Comparison of ENCODE assay signal across 11 mouse cellular contexts in the genomic region with DNA sequence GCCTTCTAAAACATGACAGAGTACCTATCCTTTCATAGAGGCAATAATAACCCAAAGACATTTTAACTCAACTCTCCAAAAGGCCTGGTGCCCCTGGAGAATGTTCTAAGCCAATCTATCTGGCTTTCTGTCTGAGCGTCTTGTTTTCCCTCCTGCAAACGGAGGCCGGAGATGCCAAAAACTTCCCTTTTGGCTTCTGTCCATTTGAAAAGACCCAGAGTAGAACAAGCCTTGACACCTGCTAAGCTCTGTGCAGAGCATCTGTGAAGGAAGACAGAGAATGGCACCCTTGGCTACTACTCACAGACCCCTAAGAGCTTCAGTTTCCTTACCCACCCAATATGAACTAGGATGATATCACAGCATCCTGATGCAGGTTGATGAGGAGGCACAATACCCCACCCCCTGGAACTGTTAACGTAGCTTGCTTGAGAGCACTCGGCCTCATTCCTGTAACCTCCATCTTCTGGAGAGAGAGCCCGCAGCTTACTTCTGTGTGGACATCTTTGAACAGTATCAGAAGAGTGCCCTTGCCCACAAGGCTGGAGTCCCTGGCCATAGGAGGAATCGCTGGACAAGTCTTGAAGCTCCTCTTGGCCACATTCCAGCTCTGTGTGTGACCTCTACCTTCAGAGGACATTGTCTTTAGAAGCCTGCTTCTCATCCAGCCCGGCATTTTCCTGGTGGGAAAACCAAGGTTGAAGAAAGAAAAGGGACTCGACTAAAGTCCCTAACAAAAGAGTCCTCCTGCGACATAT. TPM values are rescaled to one million over a fixed set of nuclear protein-coding genes. Genes with fewer than 3 reads are reported as not detected.
DNase-seq lines count a peak whose midpoint lies in the region; ATAC-seq and TF ChIP-seq lines count a peak whose summit lies in the region.
"Had no signal": no experiment of that assay in that cellular context is flagged by ENCODE, and none has a peak within 500 bp of the region (broad histone marks: within the 10 kb centered on the region; RNA-seq: fewer than 3 reads in every experiment).

No protein-coding gene starts in this region.

- no peak for TF ChIP-seq EP300 in heart, adult 2 months (IDR thresholded peaks at IDR 0.05; ENCODE audit: insufficient read depth, low read depth, low read length)
- no peak for TF ChIP-seq EP300 in liver, postnatal 0 days (IDR thresholded peaks at IDR 0.05; ENCODE audit: low read depth)

- H3K36me3 ChIP-seq in heart, adult 2 months (ENCODE audit: control insufficient read depth, insufficient read depth, low read length), result peaks cover 13% of the 10 kb centered on the region
- no peaks in the 10 kb centered on the region for H3K36me3 ChIP-seq in liver, postnatal 0 days (replicated peaks; ENCODE audit: insufficient read depth, low read length)
- no peaks in the 10 kb centered on the region for H3K36me3 ChIP-seq in liver, embryonic 11.5 days (ENCODE audit: control insufficient read depth, insufficient read depth, low read length)
- H3K36me3 ChIP-seq in forebrain, embryonic 15.5 days, result no peaks in the 10 kb centered on the region
- H3K36me3 ChIP-seq in limb, embryonic 10.5 days, result no peaks in the 10 kb centered on the region

- no peak overlapping the region for H3K4me2 ChIP-seq in liver, postnatal 0 days (ENCODE audit: low read depth, low read length)
- H3K4me2 ChIP-seq in liver, embryonic 11.5 days, result no peak overlapping the region
- no peak overlapping the region for H3K4me2 ChIP-seq in forebrain, embryonic 15.5 days (replicated peaks)
- H3K4me2 ChIP-seq: lung, embryonic 14.5 days had no signal

- peaks cover 70% of the 10 kb centered on the region for H3K4me1 ChIP-seq in heart, adult 2 months (ENCODE audit: control insufficient read depth, insufficient read depth, low read length)
- peaks cover 86% of the 10 kb centered on the region for H3K4me1 ChIP-seq in liver, postnatal 0 days (ENCODE audit: insufficient read depth)
- peaks cover 92% of the 10 kb centered on the region for H3K4me1 ChIP-seq in liver, embryonic 11.5 days (replicated peaks; ENCODE audit: control insufficient read depth, insufficient read depth, low read length)
- peaks cover 96% of the 10 kb centered on the region for H3K4me1 ChIP-seq in forebrain, embryonic 15.5 days
- peaks cover 100% of the 10 kb centered on the region for H3K4me1 ChIP-seq in limb, embryonic 10.5 days

- peaks cover 22% of the 10 kb centered on the region for H3K79me2 ChIP-seq in heart, adult 2 months (replicated peaks; ENCODE audit: control insufficient read depth, insufficient read depth, low read length)

- 38% methylated on average over 10 of the region's 10 CpGs for WGBS in heart, adult 2 months
- 78% methylated on average over 10 of the region's 10 CpGs for WGBS in liver, postnatal 0 days (ENCODE audit: insufficient replicate concordance)
- 81% methylated on average over 10 of the region's 10 CpGs for WGBS in liver, embryonic 11.5 days
- WGBS in forebrain, embryonic 15.5 days, result 52% methylated on average over 10 of the region's 10 CpGs
- WGBS in limb, embryonic 10.5 days, result 87% methylated on average over 10 of the region's 10 CpGs

- no peak overlapping the region for H3K4me3 ChIP-seq in heart, adult 2 months
- no peak overlapping the region for H3K4me3 ChIP-seq in liver, postnatal 0 days (ENCODE audit: low read depth, low read length)
- H3K4me3 ChIP-seq in liver, embryonic 11.5 days (ENCODE audit: low read depth, low read length), result no peak overlapping the region
- no peak overlapping the region for H3K4me3 ChIP-seq in forebrain, embryonic 15.5 days
- H3K4me3 ChIP-seq in limb, embryonic 10.5 days, result no peak overlapping the region

- H3K9ac ChIP-seq in heart, adult 2 months (ENCODE audit: low read depth, low read length), result no peak overlapping the region
- H3K9ac ChIP-seq in liver, postnatal 0 days (replicated peaks), result no peak overlapping the region
- H3K9ac ChIP-seq in liver, embryonic 11.5 days (ENCODE audit: low read depth, low read length), result no peak overlapping the region
- H3K9ac ChIP-seq in forebrain, embryonic 15.5 days (replicated peaks), result no peak overlapping the region
- H3K9ac ChIP-seq: lung, embryonic 14.5 days had no signal

- intact Hi-C loops in heart, adult 2 months (cut with DNase I), result no loop called here
- intact Hi-C loops in heart, postnatal 36 days (cut with DNase I), result no loop called here

- no peak for TF ChIP-seq CTCF in heart, adult 2 months (IDR thresholded peaks at IDR 0.05)
- no peak for TF ChIP-seq CTCF in liver, postnatal 0 days (IDR thresholded peaks at IDR 0.05; ENCODE audit: low read depth)

- no peaks in the 10 kb centered on the region for H3K9me3 ChIP-seq in liver, postnatal 0 days (ENCODE audit: low read length)
- no peaks in the 10 kb centered on the region for H3K9me3 ChIP-seq in liver, embryonic 11.5 days (ENCODE audit: control insufficient read depth, low read length)
- H3K9me3 ChIP-seq in forebrain, embryonic 15.5 days, result no peaks in the 10 kb centered on the region
- H3K9me3 ChIP-seq in limb, embryonic 10.5 days (replicated peaks), result no peaks in the 10 kb centered on the region

- peak overlapping the region; percentile 72 for H3K27ac ChIP-seq in heart, adult 2 months
- 0 out of 2 replicates have a peak overlapping the region, but pooled peaks have one; percentile 22 for H3K27ac ChIP-seq in liver, postnatal 0 days (ENCODE audit: low read depth)
- H3K27ac ChIP-seq in liver, embryonic 11.5 days (ENCODE audit: low read depth, low read length), result no peak overlapping the region
- peak overlapping the region; percentile 54 for H3K27ac ChIP-seq in forebrain, embryonic 15.5 days (replicated peaks)
- 0 out of 2 replicates have a peak overlapping the region, but pooled peaks have one; percentile 3 for H3K27ac ChIP-seq in limb, embryonic 10.5 days

- no peaks in the 10 kb centered on the region for H3K27me3 ChIP-seq in heart, adult 2 months (ENCODE audit: control insufficient read depth, insufficient read depth, low read length)
- H3K27me3 ChIP-seq in liver, postnatal 0 days (ENCODE audit: insufficient read depth, low read length), result no peaks in the 10 kb centered on the region
- H3K27me3 ChIP-seq in liver, embryonic 11.5 days (replicated peaks; ENCODE audit: control insufficient read depth, insufficient read depth, low read length), result no peaks in the 10 kb centered on the region
- no peaks in the 10 kb centered on the region for H3K27me3 ChIP-seq in forebrain, embryonic 15.5 days
- no peaks in the 10 kb centered on the region for H3K27me3 ChIP-seq in limb, embryonic 10.5 days (ENCODE audit: low read depth, poor library complexity, severe bottlenecking)

- ATAC-seq in liver, postnatal 0 days, result no peak
- no peak for ATAC-seq in liver, embryonic 11.5 days (replicated peaks; ENCODE audit: low FRiP score)
- no peak for ATAC-seq in forebrain, embryonic 15.5 days (replicated peaks)

- DNase-seq in heart, adult 2 months, result no peak
- no peak for DNase-seq in heart, postnatal 36 days
- DNase-seq in liver, postnatal 0 days, result no peak
- no peak for DNase-seq in liver, embryonic 11.5 days (ENCODE audit: low spot score)
- DNase-seq in limb, embryonic 10.5 days (ENCODE audit: low spot score), result no peak
- no peak for DNase-seq in urinary bladder, postnatal 14 days (ENCODE audit: low spot score)
- DNase-seq in spleen, adult 12 weeks (ENCODE audit: low spot score), result no peak
- DNase-seq: layer of hippocampus, postnatal 36 days; lung, embryonic 14.5 days; thymus, postnatal 14 days had no signal

- no peak for TF ChIP-seq POLR2A in heart, adult 2 months (IDR thresholded peaks at IDR 0.05; ENCODE audit: insufficient read depth, low read depth, low read length)

RNA-seq across cellular contexts. Expression of a gene that starts 9.1 kb away (rescaled TPM):
- total RNA-seq in heart, adult 2 months (2021), result 10 to 100 TPM; 40.7 to 42.0 TPM
- 21.8 and 27.1 TPM in 2 replicates for polyA plus RNA-seq in heart, adult 2 months (2012; rRNA removed)
- total RNA-seq in heart, postnatal 36 days (2021), result 10 to 100 TPM; 38.8 to 41.7 TPM
- polyA plus RNA-seq in liver, postnatal 0 days (2015; fragmentation: Nextera tagmentation; extraction: Ambion mirVana), result 3.6 and 4.3 TPM in 2 replicates
- polyA plus RNA-seq in liver, embryonic 11.5 days (2014; fragmentation: Nextera tagmentation; extraction: Ambion mirVana), result 27.5 and 31.0 TPM in 2 replicates
- polyA plus RNA-seq in forebrain, embryonic 15.5 days (2015; fragmentation: Nextera tagmentation; extraction: Ambion mirVana), result 57.5 and 63.9 TPM in 2 replicates
- polyA plus RNA-seq in limb, embryonic 10.5 days (2016; fragmentation: Nextera tagmentation; extraction: Ambion mirVana), result 43.8 and 55.5 TPM in 2 replicates
